Mouse (Mus musculus) small intestine, adult 2 months (tissue): ENCODE data around the gene Prkaca.

Source experiments
- CTCF ChIP-seq: fragments of 200-500 bp; IDR thresholded peaks from 2 replicates; pipeline ENCODE4 v1.5.1; 2012; ENCODE audit warnings: low read depth, mild to moderate bottlenecking, control low read depth, inconsistent platforms, low read length, moderate library complexity, mixed read lengths; ENCODE audit not compliant: insufficient replicate concordance, insufficient read length; ENCODE audit errors: extremely low read depth
- POLR2A ChIP-seq: fragments of 200-500 bp; IDR thresholded peaks from 2 replicates; pipeline ENCODE4 v1.6.1; 2012; ENCODE audit warnings: low read depth, mild to moderate bottlenecking, control low read depth, inconsistent platforms, low read length, moderate library complexity

- TF ChIP-seq POLR2A: no peak
- no peak for TF ChIP-seq CTCF
These were observed 37.4 kb upstream of the Prkaca start for GRCm38 (mm10) chr8:83935435-83935834.
